Mouse (Mus musculus) 3134 (cell line): Measurements from ENCODE around the gene Gpha2.

ENCODE experiments used
- DNase-seq: peaks from one replicate; pipeline ENCODE4 v3.0.0-alpha.2; 2011; ENCODE audit warnings: low spot score; ENCODE audit not compliant: insufficient read length; ENCODE audit errors: extremely low read depth

Gpha2 gene

DNA sequence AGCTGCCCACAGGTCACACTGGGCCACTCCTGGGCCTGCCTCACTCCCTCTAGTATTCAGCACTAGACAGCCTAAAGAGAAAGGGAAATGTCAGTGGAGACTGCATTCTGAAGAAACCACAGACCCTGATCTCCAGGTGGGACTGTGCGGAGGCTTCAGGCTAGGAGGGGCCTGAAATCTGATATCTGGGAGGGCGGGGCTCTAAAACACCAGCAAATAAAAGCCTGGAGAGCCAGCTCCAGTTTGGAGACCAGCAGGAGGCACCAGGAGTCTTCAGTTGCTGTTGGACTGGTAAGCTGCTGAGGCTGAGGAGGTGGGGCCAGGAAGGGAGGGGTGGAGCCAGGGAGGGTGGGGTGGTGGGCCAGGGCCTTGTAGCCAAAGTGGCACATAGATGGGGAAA is at the start of gene Gpha2:
Gene Gpha2 (plus strand): TSS at position 246 of the 400 bp plus-strand sequence.
- DNase-seq = no peak

GRCm38 (mm10) chr19:6178775-6179174 is 47.4 kb upstream of the Gpha2 start:
- no peak for DNase-seq

GRCm38 (mm10) chr19:6181629-6182028 is 44.6 kb upstream of the Gpha2 start:
- no peak for DNase-seq

DNA sequence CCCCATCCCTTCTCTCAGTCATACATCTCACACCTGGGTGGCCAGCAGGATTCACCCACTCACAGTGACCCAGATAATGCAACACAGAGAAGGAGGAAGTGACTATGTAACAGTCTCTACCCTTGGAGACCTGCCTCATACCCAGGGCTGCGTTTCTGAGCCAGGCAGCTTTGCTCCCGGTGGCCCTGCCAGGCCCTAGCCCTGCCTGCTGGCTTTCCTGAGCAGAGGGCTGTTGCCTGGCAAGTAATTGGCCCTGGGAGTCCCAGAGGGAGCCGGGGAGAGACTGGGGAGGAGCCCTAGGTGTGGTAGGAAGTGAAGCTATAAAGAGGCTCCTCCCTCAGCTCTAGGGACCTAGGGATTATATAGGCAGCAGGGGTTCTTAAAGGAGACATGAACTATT is 43.6 kb upstream of the Gpha2 start:
- no peak for DNase-seq

DNA sequence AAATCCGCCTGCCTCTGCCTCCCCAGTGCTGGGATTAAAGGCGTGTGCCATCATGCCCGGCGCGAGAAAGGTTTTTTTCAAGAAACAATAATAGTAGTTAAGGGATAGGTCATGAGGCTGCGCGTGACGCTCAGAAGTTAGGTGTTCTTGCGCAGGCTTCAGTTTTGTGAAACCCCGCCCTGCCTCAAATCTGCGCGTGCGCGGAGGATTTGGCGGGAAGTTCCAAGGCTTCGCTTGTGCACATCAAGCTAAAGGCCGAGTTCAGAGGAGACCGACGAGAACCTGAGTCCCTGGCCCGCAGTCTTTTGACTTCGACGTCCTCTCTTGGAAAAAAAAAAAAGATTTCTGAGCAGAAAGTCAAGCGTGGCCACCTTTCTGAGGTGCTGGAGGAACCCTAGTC is 42.0 kb upstream of the Gpha2 start, which contains the start of gene Majin:
Gene Majin (plus strand): TSS at position 258 of the 400 bp plus-strand sequence.
- DNase-seq = no peak

GRCm38 (mm10) chr19:6204265-6204664 is 21.9 kb upstream of the Gpha2 start:
- no peak for DNase-seq

- DNase-seq = no peak
Observed at GRCm38 (mm10) chr19:6206716-6207115, 19.5 kb upstream of the Gpha2 start.

- no peak for DNase-seq
Observed at GRCm38 (mm10) chr19:6216046-6216705, 10.0 kb upstream of the Gpha2 start.

GRCm38 (mm10) chr19:6218606-6219005 is 7.6 kb upstream of the Gpha2 start:
- no peak for DNase-seq

DNA sequence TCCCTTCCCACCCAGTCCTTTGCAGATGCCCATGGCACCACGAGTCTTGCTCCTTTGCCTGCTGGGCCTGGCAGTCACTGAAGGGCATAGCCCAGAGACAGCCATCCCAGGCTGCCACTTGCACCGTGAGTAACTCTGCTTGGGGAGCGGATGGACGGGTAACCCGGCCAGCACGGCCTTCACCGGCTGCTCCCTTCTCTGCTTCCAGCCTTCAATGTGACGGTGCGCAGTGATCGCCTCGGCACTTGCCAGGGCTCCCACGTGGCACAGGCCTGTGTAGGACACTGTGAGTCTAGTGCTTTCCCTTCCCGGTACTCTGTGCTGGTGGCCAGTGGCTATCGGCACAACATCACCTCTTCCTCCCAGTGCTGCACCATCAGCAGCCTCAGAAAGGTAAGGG is 583 bp downstream of the Gpha2 start:
- DNase-seq = no peak

GRCm38 (mm10) chr19:6227864-6228263 is 1.7 kb downstream of the Gpha2 start:
- no peak for DNase-seq

- no peak for DNase-seq
Observed at GRCm38 (mm10) chr19:6230411-6230810, 4.2 kb downstream of the Gpha2 start.

GRCm38 (mm10) chr19:6231036-6231435 is 4.9 kb downstream of the Gpha2 start:
- DNase-seq = no peak

GRCm38 (mm10) chr19:6233647-6234046 is 7.5 kb downstream of the Gpha2 start:
- no peak for DNase-seq

DNA sequence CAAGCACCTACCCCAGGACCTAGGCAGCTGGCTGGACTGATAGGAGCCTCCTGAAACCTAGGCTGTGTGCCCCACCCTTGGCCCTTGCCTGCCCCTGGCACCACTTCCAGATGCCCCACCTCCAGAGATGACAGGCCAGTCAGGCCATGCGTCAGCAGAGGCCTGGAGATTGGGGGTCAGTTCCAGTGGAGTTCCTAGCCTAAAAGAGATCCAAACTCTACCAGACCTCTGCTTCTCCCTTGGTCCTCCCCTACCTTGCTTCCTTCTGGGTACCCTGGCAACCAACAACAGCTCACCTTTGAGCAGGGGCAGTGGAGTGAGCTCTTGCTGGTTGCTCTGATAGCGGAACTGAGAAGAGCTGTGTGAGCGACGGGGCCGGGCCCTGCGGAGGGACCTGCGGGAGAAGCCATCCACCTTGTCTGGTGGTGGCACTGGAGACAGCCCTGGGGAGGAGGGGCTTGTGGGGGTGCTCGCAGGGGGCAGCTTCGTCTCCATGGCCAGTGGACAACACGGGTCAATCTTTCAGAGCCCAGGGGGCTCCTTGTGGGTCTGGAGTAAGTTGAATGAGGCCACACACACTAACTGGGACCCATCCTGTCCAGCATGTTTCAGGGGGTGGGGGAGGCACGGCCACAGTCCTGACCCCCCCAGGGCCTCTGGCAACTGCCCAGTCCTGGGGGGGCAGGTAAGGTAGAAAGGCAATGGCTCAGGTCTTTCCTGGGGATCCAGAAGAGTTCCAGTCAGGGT is 8.3 kb downstream of the Gpha2 start:
- DNase-seq = no peak

DNA sequence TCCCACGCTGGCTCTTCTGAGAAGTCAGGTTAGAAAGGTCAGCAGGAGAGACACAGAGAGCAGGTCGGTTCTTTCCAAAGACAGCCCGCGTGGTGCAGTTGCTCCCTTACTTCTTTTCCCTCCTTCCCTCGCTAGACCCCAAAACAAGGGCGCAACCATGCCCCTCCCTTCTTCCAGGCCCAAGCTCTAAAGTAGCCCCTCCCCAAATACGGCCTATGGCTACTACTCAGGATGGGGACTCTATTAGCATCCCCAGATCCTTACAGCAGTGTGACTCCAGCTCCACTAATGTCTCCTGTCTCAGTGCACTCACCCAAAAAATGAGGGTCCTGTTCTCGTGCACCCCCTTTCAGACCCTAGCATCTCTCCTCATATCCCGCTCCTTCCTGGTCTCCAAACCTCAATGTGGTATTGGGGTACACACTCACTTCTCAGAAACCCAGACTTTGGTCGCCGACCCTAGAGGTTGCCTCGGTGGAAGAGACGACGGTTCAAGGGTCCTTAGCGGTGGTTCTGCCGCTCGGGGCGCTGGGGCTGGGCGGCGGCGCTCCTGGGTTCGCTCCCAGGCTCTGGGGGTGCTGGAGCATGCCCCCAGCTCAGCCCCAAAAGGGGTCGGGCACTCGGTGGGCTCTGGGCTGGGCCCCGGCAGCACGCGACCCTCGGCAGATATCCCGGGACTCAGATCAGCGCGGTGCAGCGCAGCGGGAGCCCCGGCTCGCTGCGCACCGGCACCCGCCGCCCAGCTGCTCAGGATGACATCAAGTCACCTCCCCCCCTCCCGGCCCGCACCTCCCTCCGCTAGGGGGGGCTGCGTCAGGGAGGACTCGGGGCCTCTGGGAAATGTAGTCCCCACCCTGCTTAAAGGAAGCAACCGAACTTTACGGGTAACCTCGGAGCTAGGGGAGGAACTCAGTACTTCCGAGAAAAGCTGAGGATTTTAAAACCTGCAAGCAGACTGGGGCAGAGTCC is 9.2 kb downstream of the Gpha2 start, which contains the start of gene Ppp2r5b:
Gene Ppp2r5b (minus strand): TSS at position 789 of the 969 bp plus-strand sequence.
- DNase-seq = peak; percentile 88

- DNase-seq = peak; percentile 77
Observed at GRCm38 (mm10) chr19:6236053-6236441, 9.9 kb downstream of the Gpha2 start.

DNA sequence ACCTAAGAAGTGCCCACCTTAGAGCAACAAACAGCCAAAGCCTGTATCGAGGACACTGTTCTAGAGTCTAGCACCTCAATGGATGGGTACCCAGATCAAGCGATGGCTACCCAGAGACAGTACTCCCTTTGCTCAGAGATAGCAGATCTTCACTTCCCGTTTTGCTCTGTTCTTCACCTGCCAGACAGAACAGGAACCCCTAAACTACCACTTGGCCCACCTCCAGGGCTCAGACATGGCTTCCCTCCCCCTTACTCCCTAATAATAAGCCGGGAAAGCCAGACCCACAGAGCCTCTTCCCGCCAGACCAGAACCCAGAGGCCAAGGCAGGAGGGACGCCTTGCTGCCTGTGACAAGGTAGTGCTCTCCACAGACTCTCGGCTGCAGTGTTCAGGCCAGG is 10.7 kb downstream of the Gpha2 start:
- DNase-seq = no peak

DNA sequence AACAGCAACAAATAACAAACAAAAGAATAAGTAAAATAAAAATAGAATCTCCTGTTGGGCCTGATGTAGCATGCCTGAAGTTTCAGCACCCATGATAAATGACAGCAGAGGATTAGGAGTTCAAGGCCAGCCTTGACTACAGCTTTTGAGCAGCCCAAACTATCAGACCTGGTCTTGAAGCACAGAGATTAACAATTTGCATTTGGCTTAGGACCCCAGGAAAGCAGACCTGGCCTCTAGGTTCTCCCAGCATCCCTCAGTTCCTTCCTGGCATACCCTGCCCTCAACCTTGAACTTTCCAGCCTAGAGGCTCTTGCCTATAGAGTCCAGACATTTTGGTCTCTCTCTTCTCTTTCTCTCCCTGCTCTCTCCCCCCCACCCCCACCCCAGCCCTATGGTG is 12.6 kb downstream of the Gpha2 start:
- no peak for DNase-seq

GRCm38 (mm10) chr19:6240136-6240535 is 14.0 kb downstream of the Gpha2 start:
- DNase-seq = no peak

- DNase-seq = no peak
Observed at GRCm38 (mm10) chr19:6240725-6241124, 14.5 kb downstream of the Gpha2 start.
